Comparison of ENCODE assay signal across 9 mouse cellular contexts in the genomic region with DNA sequence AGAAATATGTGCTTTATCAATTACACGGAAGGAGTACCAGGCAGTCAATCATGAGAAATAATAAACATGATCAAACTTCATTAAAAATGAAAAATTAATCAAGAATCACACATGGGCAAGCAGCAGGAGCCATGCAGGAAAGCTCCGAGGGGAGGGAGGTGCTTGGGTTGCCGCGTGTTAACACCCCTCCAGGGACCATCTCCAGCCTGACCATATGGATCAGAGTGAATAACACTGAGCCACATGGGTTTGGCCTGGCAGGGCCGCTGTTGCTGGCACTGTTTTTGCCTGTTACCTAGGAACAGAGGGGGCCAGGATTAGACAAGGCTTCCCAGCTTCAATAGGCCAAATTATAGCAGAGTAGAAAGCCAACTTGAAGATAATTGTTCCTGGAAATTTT.
A peak's percentile ranks its signal among the peaks of the same experiment; 100 is the strongest.
DNase-seq lines count a peak whose midpoint lies in the region; ATAC-seq and TF ChIP-seq lines count a peak whose summit lies in the region.
"Had no signal": no experiment of that assay in that cellular context is flagged by ENCODE, and none has a peak within 500 bp of the region (broad histone marks: within the 10 kb centered on the region; RNA-seq: fewer than 3 reads in every experiment).

No protein-coding gene starts in this region.

- no peaks in the 10 kb centered on the region for H3K27me3 ChIP-seq in heart, embryonic 11.5 days (ENCODE audit: control insufficient read depth, insufficient read depth, low read length)
- H3K27me3 ChIP-seq in embryonic facial prominence, embryonic 10.5 days (replicated peaks; ENCODE audit: low read depth, poor library complexity, severe bottlenecking): 0 out of 2 replicates have a peak, but pooled peaks cover 5% of the 10 kb centered on the region
- no peaks in the 10 kb centered on the region for H3K27me3 ChIP-seq in neural tube, embryonic 14.5 days (ENCODE audit: control insufficient read depth, insufficient read depth, low read length)
- no peaks in the 10 kb centered on the region for H3K27me3 ChIP-seq in liver, embryonic 12.5 days (replicated peaks)

- no peaks in the 10 kb centered on the region for H3K36me3 ChIP-seq in heart, embryonic 11.5 days (ENCODE audit: control insufficient read depth, insufficient read depth, low read length)
- no peaks in the 10 kb centered on the region for H3K36me3 ChIP-seq in embryonic facial prominence, embryonic 10.5 days (replicated peaks)
- no peaks in the 10 kb centered on the region for H3K36me3 ChIP-seq in neural tube, embryonic 14.5 days (ENCODE audit: control insufficient read depth, insufficient read depth, low read length)
- no peaks in the 10 kb centered on the region for H3K36me3 ChIP-seq in liver, embryonic 12.5 days

- peaks cover 4% of the 10 kb centered on the region; the same call in 1 of the 2 replicates for H3K4me1 ChIP-seq in heart, embryonic 11.5 days (ENCODE audit: control insufficient read depth, insufficient read depth, low read length)
- H3K4me1 ChIP-seq in embryonic facial prominence, embryonic 10.5 days: peaks cover 21% of the 10 kb centered on the region
- peaks cover 4% of the 10 kb centered on the region; the same call in 1 of the 2 replicates for H3K4me1 ChIP-seq in neural tube, embryonic 14.5 days (ENCODE audit: control insufficient read depth, insufficient read depth, low read length)
- peaks cover 30% of the 10 kb centered on the region for H3K4me1 ChIP-seq in liver, embryonic 12.5 days

- 52% methylated on average over 5 of the region's 5 CpGs for WGBS in heart, embryonic 11.5 days (ENCODE audit: insufficient replicate concordance)
- 43% methylated on average over 5 of the region's 5 CpGs for WGBS in embryonic facial prominence, embryonic 10.5 days
- WGBS in neural tube, embryonic 14.5 days: 5% methylated on average over 5 of the region's 5 CpGs
- 69% methylated on average over 5 of the region's 5 CpGs for WGBS in liver, embryonic 12.5 days (ENCODE audit: insufficient replicate concordance)

- H3K9ac ChIP-seq in heart, embryonic 11.5 days (ENCODE audit: low read depth, low read length): no peak overlapping the region
- H3K9ac ChIP-seq in neural tube, embryonic 14.5 days (replicated peaks; ENCODE audit: low read depth, low read length): no peak overlapping the region
- no peak overlapping the region for H3K9ac ChIP-seq in liver, embryonic 12.5 days

- ATAC-seq in heart, embryonic 11.5 days (replicated peaks; ENCODE audit: insufficient number of reproducible peaks, low FRiP score, low TSS enrichment): no peak
- peak; percentile 84 for ATAC-seq in neural tube, embryonic 14.5 days (ENCODE audit: low read depth)
- ATAC-seq in liver, embryonic 12.5 days: no peak
- ATAC-seq: lung, postnatal 0 days had no signal

- no peak overlapping the region for H3K4me3 ChIP-seq in heart, embryonic 11.5 days (ENCODE audit: low read depth, low read length)
- no peak overlapping the region for H3K4me3 ChIP-seq in embryonic facial prominence, embryonic 10.5 days
- H3K4me3 ChIP-seq in layer of hippocampus, adult 2 months: no peak overlapping the region
- H3K4me3 ChIP-seq in neural tube, embryonic 14.5 days (ENCODE audit: low read depth, low read length): no peak overlapping the region
- H3K4me3 ChIP-seq in liver, embryonic 12.5 days: no peak overlapping the region

- DNase-seq in heart, adult 11 months: peak; percentile 81
- peak; percentile 46 for DNase-seq in embryonic facial prominence, embryonic 10.5 days (ENCODE audit: low spot score)
- DNase-seq in layer of hippocampus, adult 2 months (ENCODE audit: low spot score in 2 of 2): peak; percentile 44 to 55
- DNase-seq in kidney, adult 18-20 months: no peak
- no peak for DNase-seq in thymus, adult 18-20 months

- TF ChIP-seq CTCF in layer of hippocampus, adult 2 months (conservative IDR thresholded peaks at IDR 0.05): no peak

- H3K27ac ChIP-seq in heart, embryonic 11.5 days (ENCODE audit: low read depth, low read length): no peak overlapping the region
- H3K27ac ChIP-seq in embryonic facial prominence, embryonic 10.5 days (replicated peaks): no peak overlapping the region
- H3K27ac ChIP-seq in layer of hippocampus, adult 2 months: peak overlapping the region; percentile 1; the same call in 1 of the 2 replicates
- no peak overlapping the region for H3K27ac ChIP-seq in neural tube, embryonic 14.5 days (ENCODE audit: low read depth, low read length)
- no peak overlapping the region for H3K27ac ChIP-seq in liver, embryonic 12.5 days

- H3K9me3 ChIP-seq in heart, embryonic 11.5 days (replicated peaks; ENCODE audit: control insufficient read depth, low read length): no peaks in the 10 kb centered on the region
- H3K9me3 ChIP-seq in embryonic facial prominence, embryonic 10.5 days: no peaks in the 10 kb centered on the region
- no peaks in the 10 kb centered on the region for H3K9me3 ChIP-seq in neural tube, embryonic 14.5 days (ENCODE audit: control insufficient read depth, low read length)
- H3K9me3 ChIP-seq in liver, embryonic 12.5 days (replicated peaks): no peaks in the 10 kb centered on the region

- H3K4me2 ChIP-seq in heart, embryonic 11.5 days: no peak overlapping the region
- H3K4me2 ChIP-seq in neural tube, embryonic 14.5 days (ENCODE audit: low read depth, low read length): no peak overlapping the region
- H3K4me2 ChIP-seq in liver, embryonic 12.5 days: no peak overlapping the region

Comparison
In these comparisons a context has a peak if more than half of its experiments do, and no peak if none do; other contexts are left out.
1. DNase-seq: peak in heart, adult 11 months (single experiment), embryonic facial prominence, embryonic 10.5 days (single experiment) and layer of hippocampus, adult 2 months (2 of 2); none in kidney, adult 18-20 months (single experiment) and thymus, adult 18-20 months (0 of 2).